Mouse (Mus musculus): ENCODE data around the gene Pcgf2. TPM values are rescaled to one million over a fixed set of nuclear protein-coding genes. Genes with fewer than 3 reads are reported as not detected.
A peak's percentile ranks its signal among the peaks of the same experiment; 100 is the strongest.

Gene Pcgf2
- polyA plus RNA-seq, 1 experiment, result 65.9 TPM

GRCm38 (mm10) chr11:97685613-97686321 lies 14.5 kb downstream of the Pcgf2 start, which contains the start of gene Cisd3:
Gene Cisd3 (plus strand): TSS chr11:97685826.
- H3K4me1 ChIP-seq (ENCODE audit: control insufficient read depth, insufficient read depth, low read length), result peaks cover 17% of the 10 kb centered on the region
- 1% methylated on average over 43 of the region's 43 CpGs for WGBS

GRCm38 (mm10) chr11:97684766-97685165 lies 15.5 kb downstream of the Pcgf2 start:
- TF ChIP-seq CTCF (IDR thresholded peaks at IDR 0.05; ENCODE audit: insufficient read depth, low read length) (no peak), POLR2A (IDR thresholded peaks at IDR 0.05; ENCODE audit: borderline replicate concordance, extremely low read depth, low read depth, low read length) (peak; percentile 18; the same call in 1 of the 2 replicates)
- DNase-seq, result no peak
- WGBS, result 33% methylated on average over 7 of the region's 7 CpGs
- peaks cover 21% of the 10 kb centered on the region for H3K4me1 ChIP-seq (ENCODE audit: control insufficient read depth, insufficient read depth, low read length)
- no peak overlapping the region for H3K4me3 ChIP-seq (replicated peaks; ENCODE audit: extremely low read depth, low read depth, low read length)

More at GRCm38 (mm10) chr11:97685613-97686321, 14.5 kb downstream of the Pcgf2 start, which contains the start of gene Cisd3:
- TF ChIP-seq POLR2A (IDR thresholded peaks at IDR 0.05; ENCODE audit: borderline replicate concordance, extremely low read depth, low read depth, low read length) (peak; percentile 86; the same call in 1 of the 2 replicates), CTCF (IDR thresholded peaks at IDR 0.05; ENCODE audit: insufficient read depth, low read length) (no peak)
- DNase-seq, result peak; percentile 93
- peak within 1 kb of the TSS; percentile 59 for H3K4me3 ChIP-seq (replicated peaks; ENCODE audit: extremely low read depth, low read depth, low read length)

- H3K4me3 ChIP-seq (replicated peaks; ENCODE audit: extremely low read depth, low read depth, low read length), result no peak overlapping the region
- DNase-seq, result no peak
- H3K4me1 ChIP-seq (ENCODE audit: control insufficient read depth, insufficient read depth, low read length), result peaks cover 21% of the 10 kb centered on the region
- 65% methylated on average over 6 of the region's 6 CpGs for WGBS
- no peak for TF ChIP-seq CTCF (IDR thresholded peaks at IDR 0.05; ENCODE audit: insufficient read depth, low read length)
- TF ChIP-seq POLR2A (IDR thresholded peaks at IDR 0.05; ENCODE audit: borderline replicate concordance, extremely low read depth, low read depth, low read length), result 0 out of 2 replicates have a peak, but pooled peaks have one; percentile 15
Observed at GRCm38 (mm10) chr11:97684063-97684680, 16.1 kb downstream of the Pcgf2 start.

- peaks cover 21% of the 10 kb centered on the region for H3K4me1 ChIP-seq (ENCODE audit: control insufficient read depth, insufficient read depth, low read length)
- TF ChIP-seq POLR2A (IDR thresholded peaks at IDR 0.05; ENCODE audit: borderline replicate concordance, extremely low read depth, low read depth, low read length) (no peak), CTCF (IDR thresholded peaks at IDR 0.05; ENCODE audit: insufficient read depth, low read length) (no peak)
- WGBS, result 57% methylated on average over 6 of the region's 6 CpGs
Observed at GRCm38 (mm10) chr11:97682504-97683055, 17.7 kb downstream of the Pcgf2 start.

GRCm38 (mm10) chr11:97680430-97680829 lies 19.9 kb downstream of the Pcgf2 start:
- H3K4me1 ChIP-seq (ENCODE audit: control insufficient read depth, insufficient read depth, low read length), result peaks cover 11% of the 10 kb centered on the region
- TF ChIP-seq CTCF (IDR thresholded peaks at IDR 0.05; ENCODE audit: insufficient read depth, low read length), result no peak
- no peak for TF ChIP-seq POLR2A (IDR thresholded peaks at IDR 0.05; ENCODE audit: borderline replicate concordance, extremely low read depth, low read depth, low read length)
- WGBS, result 46% methylated on average over 12 of the region's 12 CpGs
- peak; percentile 49 for DNase-seq
- H3K4me3 ChIP-seq (replicated peaks; ENCODE audit: extremely low read depth, low read depth, low read length), result no peak overlapping the region

More at GRCm38 (mm10) chr11:97682504-97683055, 17.7 kb downstream of the Pcgf2 start:
- DNase-seq, result no peak
- no peak overlapping the region for H3K4me3 ChIP-seq (replicated peaks; ENCODE audit: extremely low read depth, low read depth, low read length)

- WGBS, result 83% methylated on average over 15 of the region's 15 CpGs
Observed at GRCm38 (mm10) chr11:97678301-97678700, 22.0 kb downstream of the Pcgf2 start.

GRCm38 (mm10) chr11:97677842-97678241 lies 22.5 kb downstream of the Pcgf2 start:
- H3K4me1 ChIP-seq (ENCODE audit: control insufficient read depth, insufficient read depth, low read length), result peaks cover 4% of the 10 kb centered on the region; the same call in 1 of the 2 replicates
- TF ChIP-seq POLR2A (IDR thresholded peaks at IDR 0.05; ENCODE audit: borderline replicate concordance, extremely low read depth, low read depth, low read length) (peak; percentile 14; the same call in 1 of the 2 replicates), CTCF (IDR thresholded peaks at IDR 0.05; ENCODE audit: insufficient read depth, low read length) (no peak)

More at GRCm38 (mm10) chr11:97678301-97678700, 22.0 kb downstream of the Pcgf2 start:
- no peak for DNase-seq
- peaks cover 4% of the 10 kb centered on the region; the same call in 1 of the 2 replicates for H3K4me1 ChIP-seq (ENCODE audit: control insufficient read depth, insufficient read depth, low read length)
- no peak for TF ChIP-seq CTCF (IDR thresholded peaks at IDR 0.05; ENCODE audit: insufficient read depth, low read length)
- TF ChIP-seq POLR2A (IDR thresholded peaks at IDR 0.05; ENCODE audit: borderline replicate concordance, extremely low read depth, low read depth, low read length), result no peak
- H3K4me3 ChIP-seq (replicated peaks; ENCODE audit: extremely low read depth, low read depth, low read length), result no peak overlapping the region

GRCm38 (mm10) chr11:97677381-97677780 lies 22.9 kb downstream of the Pcgf2 start:
- WGBS, result 62% methylated on average over 15 of the region's 15 CpGs
- TF ChIP-seq CTCF (IDR thresholded peaks at IDR 0.05; ENCODE audit: insufficient read depth, low read length) (no peak), POLR2A (IDR thresholded peaks at IDR 0.05; ENCODE audit: borderline replicate concordance, extremely low read depth, low read depth, low read length) (no peak)
- no peak for DNase-seq
- no peak overlapping the region for H3K4me3 ChIP-seq (replicated peaks; ENCODE audit: extremely low read depth, low read depth, low read length)
- H3K4me1 ChIP-seq (ENCODE audit: control insufficient read depth, insufficient read depth, low read length), result peaks cover 4% of the 10 kb centered on the region; the same call in 1 of the 2 replicates

More at GRCm38 (mm10) chr11:97677842-97678241, 22.5 kb downstream of the Pcgf2 start:
- no peak for DNase-seq
- no peak overlapping the region for H3K4me3 ChIP-seq (replicated peaks; ENCODE audit: extremely low read depth, low read depth, low read length)
- WGBS, result 58% methylated on average over 8 of the region's 8 CpGs
